Mouse (Mus musculus) CD4-positive, CD25-positive, alpha-beta regulatory T cell (primary cell): Measurements from ENCODE around the gene Vmn2r32. TPM values are rescaled to one million over a fixed set of nuclear protein-coding genes. Genes with fewer than 3 reads are reported as not detected.

Experiments used
- polyA plus RNA-seq: library from polyadenylated mRNA; unstranded; fragments of 100-300 nt; shearing (Covaris generic); gene quantifications from one replicate; pipeline ENCODE4 v1.2.1, GENCODE M21; 2017

The Vmn2r32 gene
- not detected for polyA plus RNA-seq

GRCm38 (mm10) chr7:7479918-7480317 lies at the start of gene Vmn2r32:
Gene Vmn2r32 (minus strand): TSS chr7:7480018.

Other genes with a start within 250 kb of the Vmn2r32 start
- 1.2 TPM for gene Vmn2r29, start 232.7 kb downstream of the Vmn2r32 start, polyA plus RNA-seq
- 1.3 TPM for gene Gm45844, start 201.7 kb downstream of the Vmn2r32 start, polyA plus RNA-seq
- 66.6 TPM for gene Clcn4, start 179.2 kb downstream of the Vmn2r32 start, polyA plus RNA-seq
- gene Vmn2r30, start 142.4 kb downstream of the Vmn2r32 start, polyA plus RNA-seq: not detected
- gene Gm45783, start 105.4 kb downstream of the Vmn2r32 start, polyA plus RNA-seq: not detected
- 0.11 TPM for gene Vmn2r31, start 80.3 kb downstream of the Vmn2r32 start, polyA plus RNA-seq
- 0.07 TPM for gene Vmn2r33, start 86.8 kb upstream of the Vmn2r32 start, polyA plus RNA-seq
- gene Vmn2r34, start 209.5 kb upstream of the Vmn2r32 start, polyA plus RNA-seq: 0.07 TPM